Mouse (Mus musculus): Measurements from ENCODE around the gene Olfr724.
"Not testable (repeated sequence)": the region's sequence is repeated elsewhere in the genome, so short reads cannot be mapped to it uniquely, and the experiment has no call there.

Olfr724 gene

GRCm38 (mm10) chr14:49963174-49963573 lies at the start of gene Olfr724:
Gene Olfr724 (minus strand): TSS chr14:49963274.
- not testable (repeated sequence) for DNase-seq

- DNase-seq, result no peak
These were observed 7.2 kb downstream of the Olfr724 start for GRCm38 (mm10) chr14:49955890-49956289.

- not testable (repeated sequence) for DNase-seq
These were observed 31.4 kb downstream of the Olfr724 start, which contains the start of gene Olfr723 for GRCm38 (mm10) chr14:49931687-49932086. Gene Olfr723 (minus strand): TSS chr14:49931787.
